Comparison of ENCODE assay signal across 13 mouse cellular contexts in the genomic region with DNA sequence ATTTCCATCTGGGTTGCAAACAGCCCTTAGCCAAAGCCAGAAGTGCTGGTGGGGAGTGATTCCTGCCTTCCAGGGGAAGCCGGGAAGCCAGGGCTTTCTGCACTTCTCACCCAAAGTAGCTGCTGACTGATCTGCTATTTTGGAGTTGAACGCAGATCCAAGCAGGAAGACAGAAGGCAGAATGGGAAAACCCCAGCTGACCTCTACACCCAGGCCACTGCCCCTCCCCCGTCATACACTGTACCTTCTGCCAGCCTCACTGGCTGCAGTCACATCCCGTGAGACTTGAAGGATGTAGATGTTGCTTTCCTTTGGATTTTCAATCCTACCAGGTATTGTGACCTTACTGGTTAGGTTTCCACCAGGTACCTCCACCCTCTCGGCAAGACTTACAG. TPM values are rescaled to one million over a fixed set of nuclear protein-coding genes. Genes with fewer than 3 reads are reported as not detected.
DNase-seq lines count a peak whose midpoint lies in the region; ATAC-seq and TF ChIP-seq lines count a peak whose summit lies in the region.
"Had no signal": no experiment of that assay in that cellular context is flagged by ENCODE, and none has a peak within 500 bp of the region (broad histone marks: within the 10 kb centered on the region; RNA-seq: fewer than 3 reads in every experiment).

No protein-coding gene starts in this region.

- ATAC-seq in heart, embryonic 11.5 days (replicated peaks; ENCODE audit: insufficient number of reproducible peaks, low FRiP score, low TSS enrichment), result no peak
- ATAC-seq in liver, postnatal 0 days, result no peak

- no peaks in the 10 kb centered on the region for H3K36me3 ChIP-seq in heart, adult 2 months (ENCODE audit: control insufficient read depth, insufficient read depth, low read length)
- no peaks in the 10 kb centered on the region for H3K36me3 ChIP-seq in heart, embryonic 11.5 days (ENCODE audit: control insufficient read depth, insufficient read depth, low read length)
- H3K36me3 ChIP-seq in heart, embryonic 10.5 days, result no peaks in the 10 kb centered on the region
- no peaks in the 10 kb centered on the region for H3K36me3 ChIP-seq in liver, postnatal 0 days (replicated peaks; ENCODE audit: insufficient read depth, low read length)

- peak overlapping the region; percentile 61 for H3K27ac ChIP-seq in heart, adult 2 months
- H3K27ac ChIP-seq in heart, embryonic 11.5 days (ENCODE audit: low read depth, low read length), result no peak overlapping the region
- H3K27ac ChIP-seq in heart, embryonic 10.5 days, result peak overlapping the region; percentile 26; the same call in 1 of the 2 replicates
- H3K27ac ChIP-seq in liver, postnatal 0 days (ENCODE audit: low read depth), result no peak overlapping the region

- TF ChIP-seq POLR2A in heart, adult 2 months (IDR thresholded peaks at IDR 0.05; ENCODE audit: insufficient read depth, low read depth, low read length), result no peak

- intact Hi-C loops in heart, adult 2 months (cut with DNase I), result no loop called here

- H3K4me2 ChIP-seq in heart, embryonic 11.5 days, result no peak overlapping the region
- no peak overlapping the region for H3K4me2 ChIP-seq in liver, postnatal 0 days (ENCODE audit: low read depth, low read length)

- peak; percentile 49 to 54 for DNase-seq in heart, adult 2 months
- peak; percentile 19 to 65 for DNase-seq in adrenal gland, postnatal 36 days
- no peak for DNase-seq in heart, embryonic 10.5 days (ENCODE audit: low spot score)
- DNase-seq in kidney, postnatal 4 days, result peak; percentile 46 to 63
- no peak for DNase-seq in cerebellum, adult 9-11 months
- DNase-seq in liver, postnatal 0 days, result no peak
- DNase-seq in layer of hippocampus, postnatal 25 days (ENCODE audit: extremely low spot score in 1 of 2, low spot score in 1 of 2), result no peak
- DNase-seq: cerebellum, adult 9-10 months; gastrocnemius, postnatal 25 days; thymus, postnatal 36 days had no signal

- no peaks in the 10 kb centered on the region for H3K27me3 ChIP-seq in heart, adult 2 months (ENCODE audit: control insufficient read depth, insufficient read depth, low read length)
- 0 out of 2 replicates have a peak, but pooled peaks cover 2% of the 10 kb centered on the region for H3K27me3 ChIP-seq in heart, embryonic 11.5 days (ENCODE audit: control insufficient read depth, insufficient read depth, low read length)
- no peaks in the 10 kb centered on the region for H3K27me3 ChIP-seq in heart, embryonic 10.5 days (ENCODE audit: insufficient read depth, poor library complexity, severe bottlenecking)
- H3K27me3 ChIP-seq in liver, postnatal 0 days (ENCODE audit: insufficient read depth, low read length), result no peaks in the 10 kb centered on the region

- no peak overlapping the region for H3K4me3 ChIP-seq in heart, adult 2 months
- H3K4me3 ChIP-seq in heart, embryonic 11.5 days (ENCODE audit: low read depth, low read length), result no peak overlapping the region
- H3K4me3 ChIP-seq in heart, embryonic 10.5 days, result no peak overlapping the region
- H3K4me3 ChIP-seq in liver, postnatal 0 days (ENCODE audit: low read depth, low read length), result no peak overlapping the region
- H3K4me3 ChIP-seq: erythroblast, embryonic 14.5 days had no signal

- H3K79me2 ChIP-seq in heart, adult 2 months (replicated peaks; ENCODE audit: control insufficient read depth, insufficient read depth, low read length), result no peaks in the 10 kb centered on the region

- TF ChIP-seq CTCF in heart, adult 2 months (IDR thresholded peaks at IDR 0.05), result no peak
- TF ChIP-seq CTCF in liver, postnatal 0 days (IDR thresholded peaks at IDR 0.05; ENCODE audit: low read depth), result no peak

- no peaks in the 10 kb centered on the region for H3K9me3 ChIP-seq in heart, embryonic 11.5 days (replicated peaks; ENCODE audit: control insufficient read depth, low read length)
- H3K9me3 ChIP-seq in heart, embryonic 10.5 days, result no peaks in the 10 kb centered on the region
- no peaks in the 10 kb centered on the region for H3K9me3 ChIP-seq in liver, postnatal 0 days (ENCODE audit: low read length)

- WGBS in heart, adult 2 months, result 14% methylated on average over 5 of the region's 5 CpGs
- WGBS in heart, embryonic 11.5 days (ENCODE audit: insufficient replicate concordance), result 39% methylated on average over 5 of the region's 5 CpGs
- WGBS in heart, embryonic 10.5 days, result 41% methylated on average over 5 of the region's 5 CpGs
- 57% methylated on average over 5 of the region's 5 CpGs for WGBS in liver, postnatal 0 days (ENCODE audit: insufficient replicate concordance)

- no peak overlapping the region for H3K9ac ChIP-seq in heart, adult 2 months (ENCODE audit: low read depth, low read length)
- H3K9ac ChIP-seq in heart, embryonic 11.5 days (ENCODE audit: low read depth, low read length), result no peak overlapping the region
- no peak overlapping the region for H3K9ac ChIP-seq in liver, postnatal 0 days (replicated peaks)

- TF ChIP-seq EP300 in heart, adult 2 months (IDR thresholded peaks at IDR 0.05; ENCODE audit: insufficient read depth, low read depth, low read length), result 0 out of 2 replicates have a peak, but pooled peaks have one; percentile 38
- TF ChIP-seq EP300 in liver, postnatal 0 days (IDR thresholded peaks at IDR 0.05; ENCODE audit: low read depth), result no peak

- peaks cover 41% of the 10 kb centered on the region for H3K4me1 ChIP-seq in heart, adult 2 months (ENCODE audit: control insufficient read depth, insufficient read depth, low read length)
- peaks cover 25% of the 10 kb centered on the region for H3K4me1 ChIP-seq in heart, embryonic 11.5 days (ENCODE audit: control insufficient read depth, insufficient read depth, low read length)
- H3K4me1 ChIP-seq in heart, embryonic 10.5 days, result peaks cover 32% of the 10 kb centered on the region
- H3K4me1 ChIP-seq in liver, postnatal 0 days (ENCODE audit: insufficient read depth), result peaks cover 3% of the 10 kb centered on the region; the same call in 1 of the 2 replicates

RNA-seq across cellular contexts. Expression of a gene that starts 40.4 kb away (rescaled TPM):
- 10 to 100 TPM; 11.4 to 13.6 TPM for total RNA-seq in heart, adult 2 months (2021)
- polyA plus RNA-seq in heart, adult 2 months (2012; rRNA removed), result 12.1 and 16.6 TPM in 2 replicates
- polyA plus RNA-seq in heart, embryonic 11.5 days (2014; fragmentation: Nextera tagmentation; extraction: Ambion mirVana), result 6.1 and 6.6 TPM in 2 replicates
- 10 to 100 TPM; 14.3 to 18.6 TPM for total RNA-seq in adrenal gland, postnatal 36 days (2021)
- 5.4 and 8.2 TPM in 2 replicates for polyA plus RNA-seq in heart, embryonic 10.5 days (2016; fragmentation: Nextera tagmentation; extraction: Ambion mirVana)
- 1.7 and 1.9 TPM in 2 replicates for polyA plus RNA-seq in liver, postnatal 0 days (2015; fragmentation: Nextera tagmentation; extraction: Ambion mirVana)
- total RNA-seq in layer of hippocampus, postnatal 25 days (2021), result 10 to 100 TPM; 59.3 to 59.6 TPM
- total RNA-seq: megakaryocyte-erythroid progenitor cell, adult 5-6 weeks had no signal
- polyA plus RNA-seq: erythroblast, embryonic 14.5 days had no signal

Comparison
In these comparisons a context has a peak if more than half of its experiments do, and no peak if none do; other contexts are left out.
1. DNase-seq: peak in heart, adult 2 months (2 of 2), adrenal gland, postnatal 36 days (2 of 2) and kidney, postnatal 4 days (2 of 2); none in heart, embryonic 10.5 days (single experiment), cerebellum, adult 9-11 months (single experiment), liver, postnatal 0 days (single experiment) and layer of hippocampus, postnatal 25 days (0 of 2).
2. H3K27ac ChIP-seq: peak in heart, adult 2 months (single experiment) and heart, embryonic 10.5 days (single experiment); none in heart, embryonic 11.5 days (single experiment) and liver, postnatal 0 days (single experiment).